ENCODE assay signal across 25 mouse cellular contexts in genomic region chr14:77587182-77587581, GRCm38 (mm10).
DNase-seq lines count a peak whose midpoint lies in the region; ATAC-seq and TF ChIP-seq lines count a peak whose summit lies in the region.
"Had no signal": no experiment of that assay in that cellular context is flagged by ENCODE, and none has a peak within 500 bp of the region (broad histone marks: within the 10 kb centered on the region; RNA-seq: fewer than 3 reads in every experiment).

No protein-coding gene starts in this region.

- no peak overlapping the region for H3K27ac ChIP-seq in kidney, embryonic 14.5 days (ENCODE audit: low read depth, low read length)
- no peak overlapping the region for H3K27ac ChIP-seq in liver, adult 2 months (replicated peaks; ENCODE audit: insufficient read depth, low read depth, low read length)
- no peak overlapping the region for H3K27ac ChIP-seq in liver, embryonic 12.5 days
- H3K27ac ChIP-seq: forebrain, embryonic 10.5 days; forebrain, embryonic 13.5 days; hindbrain, embryonic 10.5 days; hindbrain, embryonic 13.5 days had no signal

- H3K36me3 ChIP-seq in kidney, embryonic 14.5 days (ENCODE audit: control insufficient read depth, insufficient read depth, low read length) = no peaks in the 10 kb centered on the region
- H3K36me3 ChIP-seq in liver, adult 2 months (ENCODE audit: control insufficient read depth, insufficient read depth, low read length) = no peaks in the 10 kb centered on the region
- no peaks in the 10 kb centered on the region for H3K36me3 ChIP-seq in liver, embryonic 12.5 days
- H3K36me3 ChIP-seq: forebrain, embryonic 10.5 days; G1E; hindbrain, embryonic 10.5 days had no signal

- H3K4me3 ChIP-seq in kidney, embryonic 14.5 days (ENCODE audit: low read length) = no peak overlapping the region
- H3K4me3 ChIP-seq in liver, adult 2 months (ENCODE audit: insufficient read depth, low read depth, low read length) = no peak overlapping the region
- H3K4me3 ChIP-seq in liver, embryonic 12.5 days = no peak overlapping the region
- H3K4me3 ChIP-seq: forebrain, embryonic 10.5 days; forebrain, embryonic 13.5 days; hindbrain, embryonic 10.5 days; hindbrain, embryonic 13.5 days had no signal

- 70% methylated on average over 5 of the region's 5 CpGs for WGBS in kidney, embryonic 14.5 days
- WGBS in liver, adult 2 months = 20% methylated on average over 5 of the region's 5 CpGs
- WGBS in liver, embryonic 12.5 days (ENCODE audit: insufficient replicate concordance) = 54% methylated on average over 5 of the region's 5 CpGs

- TF ChIP-seq CTCF in liver, adult 2 months (IDR thresholded peaks at IDR 0.05; ENCODE audit: low read depth, low read length) = no peak

- H3K27me3 ChIP-seq in kidney, embryonic 14.5 days (ENCODE audit: control insufficient read depth, insufficient read depth, low read length) = no peaks in the 10 kb centered on the region
- no peaks in the 10 kb centered on the region for H3K27me3 ChIP-seq in liver, adult 2 months (ENCODE audit: control insufficient read depth, insufficient read depth, low read length)
- H3K27me3 ChIP-seq in liver, embryonic 12.5 days (replicated peaks) = no peaks in the 10 kb centered on the region
- H3K27me3 ChIP-seq: CH12.LX; forebrain, embryonic 13.5 days; hindbrain, embryonic 13.5 days; Patski had no signal

- TF ChIP-seq POLR2A in liver, adult 2 months (IDR thresholded peaks at IDR 0.05; ENCODE audit: extremely low read depth, insufficient read depth, low read length) = no peak

- no peaks in the 10 kb centered on the region for H3K9me3 ChIP-seq in kidney, embryonic 14.5 days (ENCODE audit: control insufficient read depth, low read length)
- no peaks in the 10 kb centered on the region for H3K9me3 ChIP-seq in liver, embryonic 12.5 days (replicated peaks)
- H3K9me3 ChIP-seq: forebrain, embryonic 10.5 days; forebrain, embryonic 13.5 days; hindbrain, embryonic 10.5 days; hindbrain, embryonic 13.5 days had no signal

- H3K4me2 ChIP-seq in kidney, embryonic 14.5 days (replicated peaks; ENCODE audit: low read depth, low read length) = no peak overlapping the region
- no peak overlapping the region for H3K4me2 ChIP-seq in liver, embryonic 12.5 days
- H3K4me2 ChIP-seq: forebrain, embryonic 13.5 days; heart, embryonic 11.5 days; hindbrain, embryonic 13.5 days had no signal

- H3K4me1 ChIP-seq in kidney, embryonic 14.5 days (ENCODE audit: control insufficient read depth, insufficient read depth, low read length) = no peaks in the 10 kb centered on the region
- peaks cover 8% of the 10 kb centered on the region for H3K4me1 ChIP-seq in liver, adult 2 months (ENCODE audit: control insufficient read depth, insufficient read depth, low read length)
- H3K4me1 ChIP-seq in liver, embryonic 12.5 days = no peaks in the 10 kb centered on the region

- peak; percentile 37 for DNase-seq in kidney, adult 11 months
- DNase-seq in kidney, postnatal 4 days = no peak
- DNase-seq in kidney, adult 9 months = peak; percentile 70
- peak; percentile 71 for DNase-seq in liver, adult 2 months (ENCODE audit: extremely low read depth, low read depth, low spot score)
- DNase-seq in yolk sac, embryonic 10.5 days (ENCODE audit: low spot score) = peak; percentile 58
- DNase-seq: adrenal gland, postnatal 10 days; adrenal gland, postnatal 36 days; B cell, adult 2 months; cerebellum, adult 18-20 months; cerebellum, adult 9-10 months; cerebellum, postnatal 14 days; gastrocnemius, postnatal 10 days; gastrocnemius, postnatal 36 days; heart, postnatal 36 days had no signal

- no peak for ATAC-seq in kidney, embryonic 14.5 days (ENCODE audit: low FRiP score, low TSS enrichment)
- no peak for ATAC-seq in liver, embryonic 12.5 days
- ATAC-seq: forebrain, embryonic 13.5 days; forebrain, embryonic 16.5 days; Patski had no signal

- H3K79me2 ChIP-seq in liver, adult 2 months (ENCODE audit: control insufficient read depth, insufficient read depth, low read length) = no peaks in the 10 kb centered on the region

- H3K9ac ChIP-seq in kidney, embryonic 14.5 days (ENCODE audit: low read depth, low read length) = no peak overlapping the region
- H3K9ac ChIP-seq in liver, adult 2 months (ENCODE audit: low read depth, low read length) = no peak overlapping the region
- no peak overlapping the region for H3K9ac ChIP-seq in liver, embryonic 12.5 days
- H3K9ac ChIP-seq: forebrain, embryonic 13.5 days; hindbrain, embryonic 13.5 days had no signal

Comparison
In these comparisons a context has a peak if more than half of its experiments do, and no peak if none do; other contexts are left out.
1. DNase-seq: peak in kidney, adult 11 months (single experiment), kidney, adult 9 months (single experiment), liver, adult 2 months (single experiment) and yolk sac, embryonic 10.5 days (single experiment); none in kidney, postnatal 4 days (0 of 2).